Mouse (Mus musculus) kidney, embryonic 14.5 days (tissue): ENCODE results near the gene Pld6. TPM values are rescaled to one million over a fixed set of nuclear protein-coding genes. Genes with fewer than 3 reads are reported as not detected.
"Not testable (repeated sequence)": the region's sequence is repeated elsewhere in the genome, so short reads cannot be mapped to it uniquely, and the experiment has no call there.

ENCODE experiments used
- ATAC-seq: fragments of 200-750 bp; cut with Nextera tagmentation; 2 replicates; pipeline ENCODE4 v1.8.0; 2017; ENCODE audit warnings: moderate number of reproducible peaks, mild to moderate bottlenecking, moderate TSS enrichment, moderate library complexity; ENCODE audit not compliant: low FRiP score, low TSS enrichment
- H3K27ac ChIP-seq: fragments of 300-500 bp; sonication (generic); 2 replicates; pipeline ENCODE4 v1.5.1; 2014; ENCODE audit warnings: low read depth, mild to moderate bottlenecking, low read length, moderate library complexity, mixed read lengths
- H3K27me3 ChIP-seq: fragments of 300-500 bp; sonication (generic); 2 replicates; pipeline ENCODE4 v1.6.1; 2014; ENCODE audit warnings: mild to moderate bottlenecking, low read length; ENCODE audit not compliant: control insufficient read depth, insufficient read depth
- H3K36me3 ChIP-seq: fragments of 300-500 bp; sonication (generic); 2 replicates; pipeline ENCODE4 v1.6.1; 2014; ENCODE audit warnings: low read length, mixed read lengths; ENCODE audit not compliant: control insufficient read depth, insufficient read depth
- H3K4me1 ChIP-seq: fragments of 300-500 bp; sonication (generic); 2 replicates; pipeline ENCODE4 v1.6.1; 2014; ENCODE audit warnings: low read length, mixed read lengths; ENCODE audit not compliant: control insufficient read depth, insufficient read depth
- H3K4me2 ChIP-seq: fragments of 300-500 bp; sonication (generic); replicated peaks from 2 replicates; pipeline ENCODE4 v1.6.1; 2014; ENCODE audit warnings: low read depth, mild to moderate bottlenecking, low read length
- H3K4me3 ChIP-seq: fragments of 300-500 bp; sonication (generic); 2 replicates; pipeline ENCODE4 v1.5.1; 2014; ENCODE audit warnings: mild to moderate bottlenecking, low read length
- H3K9ac ChIP-seq: fragments of 300-500 bp; sonication (generic); 2 replicates; pipeline ENCODE4 v1.6.1; 2014; ENCODE audit warnings: low read depth, mild to moderate bottlenecking, low read length, moderate library complexity
- H3K9me3 ChIP-seq: fragments of 300-500 bp; sonication (generic); 2 replicates; pipeline ENCODE4 v1.6.1; 2016; ENCODE audit warnings: low read length; ENCODE audit not compliant: control insufficient read depth
- WGBS: fragments of 180-500 bp; shearing (Covaris S2); extraction: QIAGEN DNeasy Blood & Tissue Kit; methylation state at CpG from one replicate; pipeline ENCODE4 v1.1.7; 2014; 5-methylcytosine and 5-hydroxymethylcytosine counted together
- polyA plus RNA-seq: library from polyadenylated mRNA; unstranded; fragments of >200 nt; fragmentation: Nextera tagmentation; extraction: Ambion mirVana; gene quantifications from 2 replicates; pipeline ENCODE4 v1.2.1, GENCODE M21; 2014

Gene Pld6
- polyA plus RNA-seq, 1 experiment from 2014 or later, result 1.4 TPM

- H3K4me2 ChIP-seq, result no peak overlapping the region
- no peak overlapping the region for H3K9ac ChIP-seq
- H3K4me3 ChIP-seq, result no peak overlapping the region
- ATAC-seq, result no peak
- 94% methylated on average over 4 of the region's 4 CpGs for WGBS
- H3K27me3 ChIP-seq, result no peaks in the 10 kb centered on the region
- no peaks in the 10 kb centered on the region for H3K4me1 ChIP-seq
- H3K36me3 ChIP-seq, result peaks cover 71% of the 10 kb centered on the region
- no peak overlapping the region for H3K27ac ChIP-seq
- H3K9me3 ChIP-seq, result no peaks in the 10 kb centered on the region
Observed at GRCm38 (mm10) chr11:59744374-59744773, 43.1 kb downstream of the Pld6 start.

GRCm38 (mm10) chr11:59743712-59744111 lies 43.7 kb downstream of the Pld6 start:
- H3K4me3 ChIP-seq, result no peak overlapping the region
- H3K27ac ChIP-seq, result no peak overlapping the region
- no peaks in the 10 kb centered on the region for H3K4me1 ChIP-seq
- peaks cover 69% of the 10 kb centered on the region for H3K36me3 ChIP-seq
- no peaks in the 10 kb centered on the region for H3K9me3 ChIP-seq
- WGBS, result 97% methylated on average over 1 of the region's 1 CpGs
- ATAC-seq, result no peak
- H3K4me2 ChIP-seq, result no peak overlapping the region
- no peak overlapping the region for H3K9ac ChIP-seq
- no peaks in the 10 kb centered on the region for H3K27me3 ChIP-seq

GRCm38 (mm10) chr11:59743307-59743706 lies 44.1 kb downstream of the Pld6 start:
- H3K4me2 ChIP-seq, result no peak overlapping the region
- ATAC-seq, result no peak
- H3K36me3 ChIP-seq, result peaks cover 70% of the 10 kb centered on the region
- WGBS, result 97% methylated on average over 2 of the region's 2 CpGs
- H3K4me1 ChIP-seq, result no peaks in the 10 kb centered on the region
- H3K9me3 ChIP-seq, result no peaks in the 10 kb centered on the region
- no peak overlapping the region for H3K27ac ChIP-seq
- no peak overlapping the region for H3K4me3 ChIP-seq
- H3K9ac ChIP-seq, result no peak overlapping the region
- H3K27me3 ChIP-seq, result no peaks in the 10 kb centered on the region

- Histone ChIP-seq H3K4me1 (no peaks in the 10 kb centered on the region), H3K36me3 (peaks cover 80% of the 10 kb centered on the region), H3K9me3 (no peaks in the 10 kb centered on the region), H3K27ac (no peak overlapping the region), H3K9ac (no peak overlapping the region), H3K4me3 (no peak overlapping the region), H3K27me3 (no peaks in the 10 kb centered on the region), H3K4me2 (no peak overlapping the region)
- ATAC-seq, result no peak
- WGBS, result 96% methylated on average over 5 of the region's 5 CpGs
Observed at GRCm38 (mm10) chr11:59741915-59742314, 45.5 kb downstream of the Pld6 start.

GRCm38 (mm10) chr11:59739996-59740395 lies 47.4 kb downstream of the Pld6 start:
- Histone ChIP-seq H3K36me3 (peaks cover 91% of the 10 kb centered on the region), H3K4me1 (no peaks in the 10 kb centered on the region), H3K9ac (no peak overlapping the region), H3K4me3 (no peak overlapping the region), H3K27me3 (no peaks in the 10 kb centered on the region), H3K27ac (no peak overlapping the region), H3K4me2 (no peak overlapping the region), H3K9me3 (no peaks in the 10 kb centered on the region)
- WGBS, result 87% methylated on average over 2 of the region's 2 CpGs
- ATAC-seq, result no peak

GRCm38 (mm10) chr11:59737250-59737649 lies 50.2 kb downstream of the Pld6 start:
- peaks cover 68% of the 10 kb centered on the region for H3K36me3 ChIP-seq
- H3K9ac ChIP-seq, result no peak overlapping the region
- H3K4me3 ChIP-seq, result no peak overlapping the region
- no peak overlapping the region for H3K27ac ChIP-seq
- no peaks in the 10 kb centered on the region for H3K9me3 ChIP-seq
- no peak overlapping the region for H3K4me2 ChIP-seq
- H3K27me3 ChIP-seq, result no peaks in the 10 kb centered on the region
- WGBS, result 93% methylated on average over 12 of the region's 12 CpGs
- 0 out of 2 replicates have a peak, but pooled peaks cover 4% of the 10 kb centered on the region for H3K4me1 ChIP-seq
- ATAC-seq, result no peak

GRCm38 (mm10) chr11:59735938-59736337 lies 51.5 kb downstream of the Pld6 start:
- not testable (repeated sequence) for H3K9me3 ChIP-seq, H3K4me3 ChIP-seq, H3K9ac ChIP-seq, H3K27ac ChIP-seq, ATAC-seq, H3K4me2 ChIP-seq, H3K4me1 ChIP-seq, H3K27me3 ChIP-seq
- H3K36me3 ChIP-seq, result peaks cover 54% of the 10 kb centered on the region
- WGBS, result 97% methylated on average over 4 of the region's 4 CpGs

GRCm38 (mm10) chr11:59734335-59734734 lies 53.1 kb downstream of the Pld6 start:
- H3K27ac ChIP-seq, result no peak overlapping the region

More at GRCm38 (mm10) chr11:59734335-59734734, 53.1 kb downstream of the Pld6 start:
- 84% methylated on average over 1 of the region's 1 CpGs for WGBS
- Histone ChIP-seq H3K9ac (no peak overlapping the region), H3K4me2 (no peak overlapping the region), H3K9me3 (no peaks in the 10 kb centered on the region), H3K4me3 (no peak overlapping the region), H3K27me3 (no peaks in the 10 kb centered on the region), H3K4me1 (0 out of 2 replicates have a peak, but pooled peaks cover 4% of the 10 kb centered on the region), H3K36me3 (peaks cover 54% of the 10 kb centered on the region)
- ATAC-seq, result no peak
